Mouse (Mus musculus) MEL-GATA-1-ER (cell line): ENCODE results near the gene Bbs10.

Experiments
- DNase-seq: peaks from one replicate; pipeline ENCODE4 v3.0.0-alpha.2; 2012; ENCODE audit warnings: low read depth; ENCODE audit errors: extremely low read depth

Bbs10 gene

DNA sequence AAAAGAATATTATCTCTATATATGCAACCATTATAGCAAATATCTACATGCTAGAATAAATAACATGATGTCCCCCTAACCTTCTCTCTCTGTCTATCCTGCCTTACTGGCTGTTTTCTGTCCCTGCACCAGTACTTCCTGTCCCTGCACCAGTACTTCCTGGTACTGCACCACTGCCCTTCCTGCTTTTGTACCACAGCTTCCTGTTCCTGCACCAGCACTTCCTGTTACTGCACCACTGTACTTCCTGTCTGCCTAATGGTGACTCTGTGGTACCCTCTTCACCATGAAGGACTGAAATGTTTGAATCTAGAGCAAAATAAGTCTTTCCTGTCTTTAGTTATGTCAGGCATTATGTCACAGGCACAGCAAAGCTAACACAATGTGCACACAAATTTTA lies 22.1 kb downstream of the Bbs10 start:
- no peak for DNase-seq

DNA sequence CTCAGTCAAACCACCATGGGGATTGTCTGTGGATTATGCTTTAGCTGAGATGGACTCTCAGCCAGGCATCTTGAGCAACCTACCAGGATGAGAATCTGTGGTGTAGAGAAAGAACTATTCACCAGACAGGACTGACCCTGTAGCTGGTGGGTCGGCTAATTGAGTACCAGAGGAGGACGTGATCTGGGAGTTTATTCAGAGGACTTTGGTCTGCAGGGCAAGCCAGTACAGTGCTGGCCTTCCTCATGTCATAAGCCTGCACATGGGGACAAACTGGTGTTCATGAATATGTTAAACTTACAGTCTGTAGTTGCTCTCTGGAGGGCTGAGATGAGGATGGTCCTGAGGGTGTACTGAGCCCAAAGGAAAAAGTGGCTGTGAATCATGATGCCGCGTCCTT lies 29.5 kb downstream of the Bbs10 start:
- no peak for DNase-seq

DNA sequence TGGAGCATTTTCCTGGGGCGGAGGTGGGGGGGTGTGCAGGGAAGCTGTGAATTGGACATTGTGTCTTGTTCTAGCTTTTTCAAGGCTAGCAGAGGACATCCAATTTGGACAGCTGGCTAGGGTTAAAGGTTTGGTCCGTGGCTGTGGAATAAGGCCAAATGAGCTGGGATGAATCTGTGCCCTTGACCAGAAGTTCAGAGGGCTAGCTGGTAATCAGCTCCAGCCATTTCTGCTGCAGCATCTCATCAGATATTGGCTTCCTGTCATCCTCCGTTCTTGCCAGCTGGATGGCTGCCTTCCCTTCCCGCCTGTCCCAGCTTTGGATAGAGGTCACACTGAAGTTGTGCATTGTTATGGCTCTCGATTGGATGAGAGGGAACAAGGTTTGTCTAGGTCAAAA lies 30.8 kb downstream of the Bbs10 start:
- DNase-seq = no peak

- DNase-seq = no peak
These were observed 36.4 kb downstream of the Bbs10 start for GRCm38 (mm10) chr10:111334902-111335301.

GRCm38 (mm10) chr10:111335517-111336352 lies 37.3 kb downstream of the Bbs10 start:
- DNase-seq = no peak

GRCm38 (mm10) chr10:111336353-111336713 lies 37.9 kb downstream of the Bbs10 start:
- no peak for DNase-seq

DNA sequence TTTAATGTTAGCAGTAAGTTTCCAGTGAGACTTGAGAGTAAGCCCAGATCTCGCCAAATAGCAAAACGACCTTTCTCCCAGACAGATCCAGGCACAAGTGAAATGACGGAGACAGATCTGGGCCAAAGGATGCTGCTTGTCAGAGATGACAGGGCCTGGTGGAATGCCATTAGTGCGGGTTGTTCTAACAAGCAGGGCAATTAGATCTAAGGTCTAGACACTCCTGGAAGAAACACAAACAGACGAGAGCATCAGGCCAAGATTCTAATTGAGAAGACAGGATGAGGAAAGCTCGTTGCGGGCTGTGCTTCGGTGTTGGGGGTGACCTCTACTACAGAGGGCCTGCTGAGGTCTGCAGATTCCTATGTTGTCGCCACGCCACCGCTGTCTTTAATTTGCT lies 40.8 kb downstream of the Bbs10 start:
- no peak for DNase-seq

GRCm38 (mm10) chr10:111341761-111342160 lies 43.3 kb downstream of the Bbs10 start:
- no peak for DNase-seq

DNA sequence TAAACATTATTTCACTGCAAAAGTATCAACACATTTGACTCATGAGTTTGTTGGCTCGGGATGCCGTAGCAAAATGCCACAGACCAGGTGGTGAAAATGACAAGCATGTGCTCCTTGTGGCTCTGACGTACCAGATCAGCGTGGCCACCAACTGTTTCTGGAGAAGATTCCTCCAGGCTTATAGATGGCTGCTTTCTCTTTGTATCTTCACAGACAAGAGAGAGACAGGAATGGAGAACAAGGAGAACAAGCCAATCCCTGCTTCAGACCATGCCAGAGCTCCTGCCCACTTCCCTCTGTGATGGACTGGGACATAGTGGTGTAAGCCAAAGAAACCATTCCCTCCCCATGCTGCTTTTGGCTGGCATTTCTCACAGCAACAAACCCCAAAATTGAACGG lies 45.1 kb downstream of the Bbs10 start:
- no peak for DNase-seq

- DNase-seq = no peak
These were observed 49.8 kb downstream of the Bbs10 start for GRCm38 (mm10) chr10:111348263-111348662.
